Mouse (Mus musculus) naive thymus-derived CD4-positive, alpha-beta T cell, adult 2 months (primary cell): Measurements from ENCODE around the gene Gtf3c2.

Experiments used
- DNase-seq: peaks from one replicate; pipeline ENCODE4 v3.0.0-alpha.2; 2011; ENCODE audit warnings: low read depth

Gtf3c2 gene

DNA sequence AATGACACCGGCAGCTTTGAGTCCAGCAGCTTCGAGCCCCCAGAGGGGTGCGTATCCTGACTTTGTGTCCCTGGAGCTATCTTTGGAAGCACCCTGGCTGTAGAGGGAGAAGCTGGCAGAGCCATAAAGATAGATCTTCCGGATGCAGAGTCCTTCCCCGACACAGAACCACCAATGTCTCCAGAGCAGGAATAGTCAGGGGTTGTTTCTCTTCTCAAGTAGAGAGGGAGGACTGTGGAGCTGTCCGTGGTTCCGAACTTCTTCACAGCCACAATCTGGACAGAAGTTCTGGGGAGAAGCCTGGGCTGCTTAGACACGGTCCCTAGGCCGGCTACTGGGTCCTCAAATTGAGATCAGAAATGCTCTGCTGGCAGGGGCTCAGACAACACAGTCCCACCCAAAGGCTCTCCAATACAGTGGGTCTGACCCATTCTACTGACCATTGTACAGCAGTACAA lies 40.9 kb downstream of the Gtf3c2 start:
- no peak for DNase-seq

DNA sequence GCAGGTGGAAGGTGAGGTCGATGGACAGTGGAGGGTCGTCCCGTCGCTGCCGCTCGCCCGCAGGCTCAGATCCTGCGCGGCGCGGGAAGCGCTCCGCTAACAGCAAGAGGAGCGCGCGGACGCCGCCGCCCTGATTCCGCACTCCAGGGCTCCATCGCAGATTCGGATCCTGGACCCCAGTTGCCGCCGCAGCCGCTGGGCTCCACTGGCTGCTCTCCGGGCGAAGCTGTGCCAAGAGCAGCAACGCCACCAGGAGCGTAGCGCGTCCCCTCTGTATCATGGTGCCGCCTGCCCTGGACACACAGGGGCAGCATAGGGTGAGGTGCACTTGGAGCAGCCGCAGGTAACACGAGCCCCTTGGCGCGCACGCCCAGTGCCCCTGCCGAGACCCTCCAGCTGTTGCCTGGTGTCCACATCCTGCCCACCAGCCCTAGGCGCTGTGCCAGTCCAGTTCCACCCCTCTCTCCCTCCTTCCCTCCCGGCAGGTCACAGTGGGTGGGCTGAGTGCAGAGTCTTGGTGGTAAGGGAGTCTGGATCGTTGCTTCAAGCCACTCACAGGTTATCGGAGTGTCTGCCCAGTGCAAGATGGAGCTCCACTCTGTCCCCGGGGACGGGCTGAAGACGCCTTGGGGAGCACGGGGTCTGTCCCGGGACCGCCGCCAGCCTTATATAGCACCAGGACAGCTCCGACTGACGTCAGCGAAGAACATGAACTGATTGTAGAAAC lies 41.5 kb downstream of the Gtf3c2 start, which contains the start of gene Ucn:
Ucn (minus strand) TSS at position 589 of the 727 bp plus-strand sequence.
- DNase-seq, result no peak

DNA sequence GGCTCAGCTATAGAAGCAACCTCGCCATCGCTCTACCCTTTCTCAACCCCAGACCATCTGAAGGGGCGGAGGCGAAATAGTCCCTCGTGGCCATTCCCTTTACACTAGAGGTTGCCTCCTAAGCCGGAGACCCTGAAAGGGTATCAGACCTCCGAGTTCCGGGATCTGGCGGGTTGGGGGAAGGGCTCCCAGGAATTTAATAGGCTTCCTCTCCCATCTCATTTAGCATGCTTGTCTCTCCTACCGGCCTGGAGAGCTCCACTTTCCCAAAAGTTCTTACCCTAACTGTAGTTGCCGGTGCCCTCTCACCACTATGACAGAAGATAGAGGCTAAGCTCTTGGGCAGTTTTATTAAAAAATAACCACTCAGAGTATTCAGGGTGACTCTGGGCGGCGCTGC lies 42.3 kb downstream of the Gtf3c2 start:
- DNase-seq, result no peak

DNA sequence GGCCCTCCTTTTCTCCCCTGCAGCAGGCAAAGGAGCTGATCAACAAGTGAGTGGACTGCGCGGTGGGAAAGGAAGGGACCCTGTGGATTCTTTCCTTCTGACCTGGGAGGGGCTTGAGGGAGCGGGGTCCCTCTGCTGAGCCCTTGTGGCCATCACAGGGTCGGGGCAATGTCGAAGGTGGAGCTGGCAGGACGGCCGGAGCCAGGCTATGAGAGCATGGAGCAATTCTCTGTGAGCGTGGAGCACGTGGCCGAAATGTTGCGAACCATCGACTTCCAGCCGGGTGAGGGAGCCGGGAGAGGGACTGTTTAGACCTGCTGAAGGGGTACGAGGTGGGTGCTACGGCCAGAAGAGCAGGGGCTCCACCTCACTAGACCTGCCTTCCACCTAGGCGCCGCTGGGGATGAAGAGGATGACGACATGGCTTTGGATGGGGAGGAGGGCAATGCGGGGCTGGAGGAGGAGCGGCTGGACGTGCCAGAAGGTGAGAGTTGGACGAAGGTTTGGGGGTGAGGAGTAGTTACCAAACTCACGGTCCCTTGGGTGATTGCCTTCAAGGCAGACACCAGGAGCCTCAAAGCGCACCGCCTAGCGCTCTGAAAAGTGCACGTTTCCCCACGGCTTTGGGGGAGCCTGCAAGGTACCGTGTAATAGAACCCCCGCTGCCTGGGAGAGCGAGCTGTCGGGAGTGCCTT lies 43.1 kb downstream of the Gtf3c2 start:
- no peak for DNase-seq

DNA sequence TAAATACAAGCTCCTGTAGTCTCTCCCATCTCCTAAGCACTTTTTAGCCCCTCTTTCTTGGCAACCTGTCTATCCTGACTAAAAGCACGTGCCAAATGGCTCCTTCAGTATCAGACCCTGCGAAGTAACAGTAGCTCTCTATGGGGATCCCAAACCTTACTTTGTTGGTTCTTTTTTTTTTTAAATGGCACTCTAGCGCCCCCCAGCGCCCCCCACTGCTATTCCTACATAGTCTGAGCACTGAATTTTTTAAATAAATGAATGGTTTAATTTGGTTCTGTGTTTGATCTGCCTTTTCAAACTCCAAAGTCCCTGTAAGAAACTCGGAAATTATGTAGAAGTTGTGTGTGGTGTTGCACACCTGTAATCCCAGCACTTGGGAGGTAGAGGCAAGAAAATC lies 53.9 kb downstream of the Gtf3c2 start:
- no peak for DNase-seq

DNA sequence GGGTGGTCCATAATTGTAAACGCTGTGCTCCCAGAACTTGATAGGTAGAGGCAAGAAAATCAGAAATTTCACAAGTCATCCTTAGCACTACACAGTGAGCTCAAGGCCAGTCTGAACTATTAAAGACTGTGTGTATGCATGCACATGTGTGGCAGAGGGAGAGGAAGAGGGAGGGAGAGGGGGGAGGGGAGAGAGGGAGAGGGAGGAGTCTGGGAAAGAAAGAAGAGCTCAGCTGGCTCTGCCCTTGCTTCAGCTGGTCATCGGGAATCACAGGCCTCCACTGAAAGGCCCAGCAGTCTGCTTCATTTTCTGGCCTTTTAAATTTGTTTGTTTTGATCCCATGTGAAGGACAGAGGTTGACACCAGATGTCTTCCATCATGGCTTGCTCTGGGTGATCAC lies 56.5 kb downstream of the Gtf3c2 start:
- DNase-seq, result no peak

DNA sequence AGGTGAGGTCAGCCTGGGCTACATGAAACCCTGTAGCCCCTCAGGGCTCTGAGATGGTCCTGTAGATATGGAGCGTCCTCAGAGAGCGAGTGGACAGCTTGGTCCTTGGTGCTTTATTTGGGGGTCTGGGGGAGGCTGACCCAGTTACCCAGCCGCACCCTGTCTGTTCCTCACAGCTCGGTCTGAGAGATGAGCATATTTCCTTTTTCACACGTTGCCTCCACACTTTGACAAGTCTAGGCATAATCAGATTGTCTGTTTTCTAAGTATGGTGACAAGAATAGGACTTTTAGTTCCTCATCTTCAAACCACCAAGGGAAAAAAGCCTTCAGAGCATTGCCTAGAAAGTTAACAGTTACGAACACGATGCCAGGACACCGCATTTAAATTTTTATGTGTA lies 58.8 kb downstream of the Gtf3c2 start:
- no peak for DNase-seq

DNA sequence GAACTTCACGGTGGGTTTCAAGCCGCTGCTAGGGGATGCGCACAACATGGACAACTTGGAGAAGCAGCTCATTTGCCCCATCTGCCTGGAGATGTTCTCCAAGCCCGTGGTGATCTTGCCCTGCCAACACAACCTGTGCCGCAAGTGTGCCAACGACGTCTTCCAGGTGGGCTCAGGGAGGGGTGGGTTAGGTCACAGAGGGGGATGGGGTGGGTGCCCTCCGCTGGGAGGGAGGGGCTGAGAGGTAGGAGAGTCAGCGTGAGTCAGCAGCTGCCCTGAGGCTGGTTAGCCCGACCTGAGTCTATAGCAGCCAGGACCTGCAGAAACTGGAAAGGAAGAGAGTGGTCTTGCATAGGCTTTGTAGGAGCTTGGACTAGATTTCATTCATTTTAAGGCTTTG lies 63.0 kb downstream of the Gtf3c2 start:
- DNase-seq, result no peak

DNA sequence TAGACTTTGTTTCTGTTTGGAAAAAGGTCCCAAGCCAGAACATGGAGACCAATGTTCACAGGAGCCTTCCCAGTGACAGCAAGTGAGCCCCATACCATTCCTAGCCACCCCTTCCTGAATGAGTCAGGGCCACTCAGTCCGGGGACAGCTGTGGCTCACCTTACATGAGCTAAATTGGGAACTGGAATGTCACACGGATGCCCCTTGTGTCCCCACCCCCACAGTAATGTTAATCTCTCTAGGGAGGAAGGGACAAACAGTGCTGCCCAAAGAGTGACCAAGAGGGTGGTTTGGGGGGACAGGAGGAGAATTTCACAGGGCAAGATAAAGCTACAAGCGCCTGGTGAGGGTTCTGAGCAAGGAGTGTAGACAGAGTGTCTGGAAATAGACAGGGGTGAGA lies 63.6 kb downstream of the Gtf3c2 start, which contains the start of gene Trim54:
Trim54 (plus strand) TSS at position 359 of the 400 bp plus-strand sequence.
- DNase-seq, result no peak

DNA sequence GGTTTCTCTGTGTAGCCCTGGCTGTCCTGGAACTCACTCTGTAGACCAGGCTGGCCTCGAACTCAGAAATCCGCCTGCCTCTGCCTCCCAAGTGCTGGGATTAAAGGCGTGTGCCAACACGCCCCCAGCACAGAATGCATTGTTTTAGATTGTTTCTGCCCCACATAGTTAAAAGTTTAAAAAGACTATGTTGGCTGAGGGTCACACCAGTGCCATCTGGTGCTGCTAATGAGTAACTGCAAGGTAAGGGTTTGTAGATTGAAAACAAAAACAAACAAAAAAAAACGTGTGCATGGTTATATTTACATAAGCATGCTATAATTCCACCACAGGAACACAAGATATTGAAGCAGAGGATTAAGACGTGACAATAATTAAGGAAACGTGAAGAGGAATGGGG lies 69.2 kb downstream of the Gtf3c2 start:
- peak; percentile 43 for DNase-seq

DNA sequence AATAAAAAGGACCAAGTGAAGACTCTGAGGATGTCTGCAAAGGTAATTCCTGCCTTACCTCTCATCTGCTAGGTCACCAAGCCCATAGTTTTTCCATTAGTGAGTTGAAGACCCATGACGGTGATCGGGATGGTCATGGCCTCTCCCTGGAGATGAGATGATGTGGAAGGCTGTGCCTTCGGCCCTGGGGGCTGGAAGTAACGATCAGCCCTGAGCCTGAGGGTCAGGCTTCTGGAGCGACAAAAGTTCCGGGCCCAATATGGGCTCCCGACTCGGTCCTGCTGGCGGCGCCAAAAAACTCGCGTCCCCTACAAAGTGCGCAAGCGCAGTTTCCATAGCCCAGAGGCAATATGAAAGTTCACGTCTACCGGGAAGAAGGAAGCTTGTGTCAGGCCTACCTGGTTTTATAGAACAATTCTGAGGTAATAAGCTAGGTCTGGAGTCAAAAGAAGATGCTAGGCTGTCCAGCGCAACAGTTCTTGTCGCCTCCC lies 71.9 kb downstream of the Gtf3c2 start, which contains the start of gene Slc30a3:
Slc30a3 (minus strand) TSS at position 238 of the 491 bp plus-strand sequence.
- no peak for DNase-seq
